Mouse (Mus musculus) c-Kit-positive CD71-positive TER-119-negative erythroid progenitor cells, embryonic 14.5 days (primary cell): ENCODE results near the gene Clhc1.
A peak's percentile ranks its signal among the peaks of the same experiment; 100 is the strongest.

Experiments used
- DNase-seq: peaks from one replicate; pipeline ENCODE4 v3.0.0-alpha.2; 2013; ENCODE audit warnings: low read depth

Gene Clhc1

GRCm38 (mm10) chr11:29560990-29561389, 13.2 kb downstream of the Clhc1 start:
- DNase-seq, result no peak

GRCm38 (mm10) chr11:29563406-29563805, 15.7 kb downstream of the Clhc1 start:
- DNase-seq, result no peak

- no peak for DNase-seq
Measured at GRCm38 (mm10) chr11:29571536-29571935, 23.8 kb downstream of the Clhc1 start.

GRCm38 (mm10) chr11:29572656-29573055, 24.9 kb downstream of the Clhc1 start:
- DNase-seq, result no peak

GRCm38 (mm10) chr11:29579610-29580009, 31.9 kb downstream of the Clhc1 start:
- DNase-seq, result peak; percentile 5

- no peak for DNase-seq
Measured at GRCm38 (mm10) chr11:29595217-29595616, 47.5 kb downstream of the Clhc1 start.

- no peak for DNase-seq
Measured at GRCm38 (mm10) chr11:29597159-29597558, 49.4 kb downstream of the Clhc1 start.

GRCm38 (mm10) chr11:29599000-29599399, 51.2 kb downstream of the Clhc1 start:
- DNase-seq, result no peak

- DNase-seq, result no peak
Measured at GRCm38 (mm10) chr11:29603581-29603980, 55.8 kb downstream of the Clhc1 start.

GRCm38 (mm10) chr11:29607465-29607990, 59.8 kb downstream of the Clhc1 start:
- DNase-seq, result no peak

GRCm38 (mm10) chr11:29609756-29610468, 62.2 kb downstream of the Clhc1 start:
- DNase-seq, result no peak

- DNase-seq, result no peak
Measured at GRCm38 (mm10) chr11:29612007-29612406, 64.3 kb downstream of the Clhc1 start.

GRCm38 (mm10) chr11:29613185-29613735, 65.5 kb downstream of the Clhc1 start:
- no peak for DNase-seq

- DNase-seq, result no peak
Measured at GRCm38 (mm10) chr11:29614217-29614924, 66.6 kb downstream of the Clhc1 start.

- no peak for DNase-seq
Measured at GRCm38 (mm10) chr11:29622030-29622790, 74.5 kb downstream of the Clhc1 start.

- no peak for DNase-seq
Measured at GRCm38 (mm10) chr11:29623327-29623726, 75.6 kb downstream of the Clhc1 start.

- no peak for DNase-seq
Measured at GRCm38 (mm10) chr11:29626541-29626940, 78.8 kb downstream of the Clhc1 start.

- no peak for DNase-seq
Measured at GRCm38 (mm10) chr11:29627706-29628105, 80.0 kb downstream of the Clhc1 start.
